Mouse (Mus musculus) CH12.LX (cell line): ENCODE results near the gene Krtap4-16. TPM values are rescaled to one million over a fixed set of nuclear protein-coding genes. Genes with fewer than 3 reads are reported as not detected.
"Not testable (repeated sequence)": the region's sequence is repeated elsewhere in the genome, so short reads cannot be mapped to it uniquely, and the experiment has no call there.

ENCODE experiments used
- DNase-seq: peaks from one replicate; pipeline ENCODE4 v3.0.0-alpha.2; 2013; ENCODE audit errors: extremely low read depth
- H3K27ac ChIP-seq: 2 replicates; pipeline ENCODE4 v1.5.1; 2012; ENCODE audit warnings: low read depth, mild to moderate bottlenecking, control low read depth, moderate library complexity; ENCODE audit not compliant: insufficient read depth
- H3K27me3 ChIP-seq: replicated peaks from 2 replicates; pipeline ENCODE3; 2012; ENCODE audit warnings: inconsistent platforms
- H3K36me3 ChIP-seq, 2 experiments: replicated peaks in 1 of 2; 2 replicates each; pipeline versions ENCODE3 to v1.6.1; 2012; ENCODE audit warnings: inconsistent platforms in 1 of 2, low read length in 1 of 2, mild to moderate bottlenecking in 1 of 2, mixed read lengths in 1 of 2, moderate library complexity in 1 of 2; ENCODE audit not compliant: control insufficient read depth in 1 of 2, insufficient read depth in 1 of 2
- H3K4me1 ChIP-seq, 2 experiments: 2 replicates each; pipeline ENCODE4 v1.6.1; 2012; ENCODE audit warnings: inconsistent platforms in 1 of 2, moderate library complexity in 1 of 2; ENCODE audit not compliant: insufficient read depth in 2 of 2, control insufficient read depth in 1 of 2
- H3K4me2 ChIP-seq: 2 replicates; pipeline ENCODE4 v1.6.1; 2012; ENCODE audit warnings: low read depth, mild to moderate bottlenecking, control low read depth; ENCODE audit not compliant: poor library complexity, insufficient read depth, severe bottlenecking
- H3K4me3 ChIP-seq, 3 experiments: fragments of 150-350 bp in 1 of 3; sonication (generic) in 1 of 3; replicated peaks in 1 of 3; 2 replicates each; pipeline versions ENCODE3 to v1.5.1; 2011 to 2012; ENCODE audit warnings: low read depth in 2 of 3, low read length in 2 of 3, mild to moderate bottlenecking in 2 of 3, moderate library complexity in 2 of 3, control low read depth in 1 of 3, improper control_type of control experiment in 1 of 3, inconsistent platforms in 1 of 3, mixed read lengths in 1 of 3; ENCODE audit not compliant: poor library complexity in 1 of 3
- H3K79me2 ChIP-seq: replicated peaks from 2 replicates; pipeline ENCODE4 v1.6.1; 2012; ENCODE audit warnings: mild to moderate bottlenecking, moderate library complexity; ENCODE audit not compliant: control insufficient read depth, poor library complexity, insufficient read depth, severe bottlenecking; ENCODE audit errors: extremely low read depth
- H3K9ac ChIP-seq: 2 replicates; pipeline ENCODE4 v1.6.1; 2012; ENCODE audit warnings: low read depth, mild to moderate bottlenecking, control low read depth, moderate library complexity; ENCODE audit not compliant: insufficient read depth
- H3K9me3 ChIP-seq: replicated peaks from 2 replicates; pipeline ENCODE3; 2012; ENCODE audit warnings: low read length, inconsistent platforms, mixed read lengths
- BHLHE40 ChIP-seq: IDR thresholded peaks from 2 replicates; pipeline ENCODE4 v1.6.1; 2011; ENCODE audit warnings: mild to moderate bottlenecking, low read depth, low read length, improper control_type of control experiment
- CHD2 ChIP-seq: IDR thresholded peaks from 2 replicates; pipeline ENCODE4 v1.6.1; 2011; ENCODE audit warnings: low read length, improper control_type of control experiment
- EP300 ChIP-seq: IDR thresholded peaks from 2 replicates; pipeline ENCODE4 v1.6.1; 2011; ENCODE audit warnings: low read length, improper control_type of control experiment
- HCFC1 ChIP-seq: IDR thresholded peaks from 2 replicates; pipeline ENCODE4 v1.6.1; 2012; ENCODE audit warnings: low read depth, mild to moderate bottlenecking, inconsistent platforms, low read length, improper control_type of control experiment
- IRF4 ChIP-seq: IDR thresholded peaks from 2 replicates; pipeline ENCODE4 v1.6.1; 2014; ENCODE audit warnings: low read depth, mild to moderate bottlenecking, inconsistent platforms, low read length, improper control_type of control experiment
- JUN ChIP-seq: IDR thresholded peaks from 2 replicates; pipeline ENCODE4 v1.6.1; 2011; ENCODE audit warnings: low read depth, mild to moderate bottlenecking, low read length, improper control_type of control experiment, moderate library complexity; ENCODE audit not compliant: insufficient read depth
- JUND ChIP-seq: conservative IDR thresholded peaks from 2 replicates; pipeline ENCODE4 v1.6.1; 2011; ENCODE audit warnings: low read depth, low read length, improper control_type of control experiment
- KAT2A ChIP-seq: IDR thresholded peaks from 2 replicates; pipeline ENCODE4 v1.6.1; 2012; ENCODE audit warnings: low read length, improper control_type of control experiment, inconsistent platforms; ENCODE audit not compliant: insufficient replicate concordance
- MAX ChIP-seq: IDR thresholded peaks from 2 replicates; pipeline ENCODE4 v1.6.1; 2011; ENCODE audit warnings: low read length, improper control_type of control experiment
- MEF2A ChIP-seq: IDR thresholded peaks from 2 replicates; pipeline ENCODE4 v1.6.1; 2014; ENCODE audit warnings: low read depth, mild to moderate bottlenecking, inconsistent platforms, low read length, improper control_type of control experiment, borderline replicate concordance
- MXI1 ChIP-seq: IDR thresholded peaks from 2 replicates; pipeline ENCODE4 v1.6.1; 2011; ENCODE audit warnings: mild to moderate bottlenecking, low read depth, low read length, improper control_type of control experiment
- MYC ChIP-seq: IDR thresholded peaks from 2 replicates; pipeline ENCODE4 v1.6.1; 2011; ENCODE audit warnings: low read depth, mild to moderate bottlenecking, improper control_type of control experiment, low read length
- NELFE ChIP-seq: IDR thresholded peaks from 2 replicates; pipeline ENCODE4 v1.6.1; 2011; ENCODE audit warnings: low read depth, low read length, improper control_type of control experiment
- NRF1 ChIP-seq: IDR thresholded peaks from 2 replicates; pipeline ENCODE4 v1.6.1; 2014; ENCODE audit warnings: low read depth, mild to moderate bottlenecking, inconsistent platforms, low read length, improper control_type of control experiment, moderate library complexity
- SMC3 ChIP-seq: IDR thresholded peaks from 2 replicates; pipeline ENCODE4 v1.6.1; 2011; ENCODE audit warnings: low read depth, low read length, improper control_type of control experiment
- TBP ChIP-seq: conservative IDR thresholded peaks from 2 replicates; pipeline ENCODE4 v1.6.1; 2011; ENCODE audit warnings: low read depth, low read length, improper control_type of control experiment
- TCF12 ChIP-seq: IDR thresholded peaks from 2 replicates; pipeline ENCODE4 v1.6.1; 2014; ENCODE audit warnings: low read depth, mild to moderate bottlenecking, inconsistent platforms, low read length, improper control_type of control experiment
- ZC3H11A ChIP-seq: IDR thresholded peaks from 2 replicates; pipeline ENCODE4 v1.6.1; 2012; ENCODE audit warnings: low read depth, mild to moderate bottlenecking, inconsistent platforms, low read length, improper control_type of control experiment
- ZMIZ1 ChIP-seq: IDR thresholded peaks from 2 replicates; pipeline ENCODE4 v1.6.1; 2012; ENCODE audit warnings: low read depth, mild to moderate bottlenecking, inconsistent platforms, low read length, improper control_type of control experiment
- ZNF384 ChIP-seq: IDR thresholded peaks from 2 replicates; pipeline ENCODE4 v1.6.1; 2012; ENCODE audit warnings: low read depth, low read length, improper control_type of control experiment, inconsistent platforms
- dilution Hi-C: fragments of 300-500 bp; cut with MboI; formaldehyde crosslinking; loops from 2 replicates; pipeline ENCODE4 v1.14.3; 2020; ENCODE audit warnings: low sequenced_read_pairs; ENCODE audit not compliant: extremely low pct_unique_long_range_greater_than_20kb, extremely low pct_ligation_motif_present
- in situ Hi-C: fragments of 300-500 bp; cut with MboI; formaldehyde crosslinking; loops from 3 replicates; pipeline ENCODE4 v1.14.3; 2019; ENCODE audit warnings: low sequenced_read_pairs, low pct_ligation_motif_present, low pct_unique_long_range_greater_than_20kb, mixed read lengths
- polyA plus RNA-seq: library from polyadenylated mRNA; unstranded; fragments of >175 nt; gene quantifications from 2 replicates; pipeline ENCODE4 v1.2.1, GENCODE M21; 2012; ENCODE audit warnings: low read depth; ENCODE audit not compliant: insufficient read length
- total RNA-seq, 2 experiments: library from RNA; depleted of rRNA; stranded (reverse); fragments of 300-350 nt in 1 of 2; fragments of >200 nt in 1 of 2; gene quantifications; 2 replicates each; pipeline ENCODE4 v1.2.3; 2012 to 2014

Gene Krtap4-16
- total RNA-seq (2012; rRNA removed) (not detected in 2 replicates), total RNA-seq (2014; rRNA removed) (not detected in 2 replicates), polyA plus RNA-seq (not detected in 2 replicates)

DNA sequence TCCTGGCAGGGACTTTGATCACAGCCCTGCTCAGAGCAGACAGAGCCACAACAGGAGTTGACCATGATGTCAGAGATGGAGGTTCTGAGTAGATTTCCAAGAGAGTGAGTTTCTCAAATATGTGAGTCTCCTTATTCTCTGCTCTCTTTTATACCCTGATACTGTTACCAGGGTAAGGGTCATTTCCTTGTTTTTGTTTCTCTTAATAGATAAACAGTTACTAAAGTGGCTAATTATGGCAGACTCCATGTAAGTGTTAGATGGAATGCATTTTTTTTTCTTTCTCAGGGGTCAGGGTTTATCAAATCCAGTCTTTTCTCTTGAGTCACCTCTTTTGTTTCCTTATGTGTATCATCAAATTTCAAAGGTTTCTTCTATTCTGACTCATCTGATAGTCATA lies at the start of gene Krtap4-16:
TSS of gene Krtap4-16 (minus strand) at position 101 of the 400 bp plus-strand sequence.
- peaks cover 3% of the 10 kb centered on the region for H3K9me3 ChIP-seq
- no peak within 1 kb of the TSS for H3K9ac ChIP-seq
- DNase-seq, result no peak
- H3K27me3 ChIP-seq, result peaks cover 74% of the 10 kb centered on the region
- dilution Hi-C loops, result no loop called here
- TF ChIP-seq BHLHE40, result no peak
- TF ChIP-seq SMC3, result no peak
- TF ChIP-seq NELFE, result no peak
- no peak for TF ChIP-seq IRF4
- no peak for TF ChIP-seq JUND
- TF ChIP-seq MEF2A, result no peak
- TF ChIP-seq MXI1, result no peak
- TF ChIP-seq EP300, result no peak
- TF ChIP-seq KAT2A, result no peak
- TF ChIP-seq MYC, result no peak
- no peak for TF ChIP-seq ZNF384
- no peak for TF ChIP-seq MAX
- no peak for TF ChIP-seq CHD2
- no peak for TF ChIP-seq JUN
- no peak for TF ChIP-seq TCF12
- TF ChIP-seq ZMIZ1, result no peak
- no peak for TF ChIP-seq TBP
- TF ChIP-seq ZC3H11A, result no peak
- TF ChIP-seq NRF1, result no peak
- no peak for TF ChIP-seq HCFC1
- TF ChIP-seq, all 38 proteins: peak for 0
- Histone ChIP-seq H3K36me3 (no peaks in the 10 kb centered on the region), H3K4me3 (no peak within 1 kb of the TSS), H3K4me2 (no peak within 1 kb of the TSS), H3K4me1 (no peaks in the 10 kb centered on the region), H3K27ac (no peak within 1 kb of the TSS), H3K79me2 (no peaks in the 10 kb centered on the region)
- in situ Hi-C loops, result no loop called here

DNA sequence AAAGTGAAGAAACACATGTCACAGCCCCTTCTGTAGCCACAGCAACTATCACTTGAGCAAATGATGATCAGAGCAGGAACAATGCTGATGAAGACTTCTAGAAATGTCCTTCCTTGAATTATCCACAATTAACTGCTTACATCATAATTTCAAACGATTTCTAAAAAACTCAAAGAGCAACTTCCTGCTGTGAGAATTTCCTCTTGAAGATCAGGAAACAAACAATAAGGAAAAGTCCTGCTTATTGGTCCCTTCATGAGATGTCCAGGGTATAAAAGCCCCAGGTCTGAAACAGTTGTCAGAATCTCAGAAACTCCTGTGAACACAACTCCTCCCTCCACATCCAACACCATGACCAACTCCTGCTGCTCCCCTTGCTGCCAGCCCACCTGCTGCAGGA lies 27.5 kb upstream of the Krtap4-16 start, which contains the start of gene Gm11567:
TSS of gene Gm11567 (plus strand) at position 301 of the 400 bp plus-strand sequence.
- dilution Hi-C loops, H3K4me3 ChIP-seq, H3K27ac ChIP-seq, H3K79me2 ChIP-seq, DNase-seq, H3K9me3 ChIP-seq, H3K4me1 ChIP-seq, H3K36me3 ChIP-seq, H3K4me2 ChIP-seq, in situ Hi-C loops, H3K9ac ChIP-seq: not testable (repeated sequence)
- peaks cover 68% of the 10 kb centered on the region for H3K27me3 ChIP-seq

DNA sequence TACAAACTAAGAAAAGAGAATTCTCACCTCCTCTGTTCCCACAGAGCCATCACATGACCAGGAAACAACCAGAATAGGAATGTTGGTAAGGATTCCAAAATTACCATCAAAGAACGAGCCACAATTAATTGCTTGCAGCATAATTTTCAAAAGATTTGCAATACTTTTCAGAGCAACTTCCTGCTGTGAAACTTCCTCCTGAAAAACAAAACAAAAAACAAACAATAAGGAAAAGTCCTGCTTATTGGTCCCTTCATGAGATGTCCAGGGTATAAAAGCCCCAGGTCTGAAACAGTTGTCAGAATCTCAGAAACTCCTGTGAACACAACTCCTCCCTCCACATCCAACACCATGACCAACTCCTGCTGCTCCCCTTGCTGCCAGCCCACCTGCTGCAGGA lies 21.7 kb upstream of the Krtap4-16 start, which contains the start of gene Krtap9-1:
TSS of gene Krtap9-1 (plus strand) at position 301 of the 400 bp plus-strand sequence.
- dilution Hi-C loops, DNase-seq: not testable (repeated sequence)

DNA sequence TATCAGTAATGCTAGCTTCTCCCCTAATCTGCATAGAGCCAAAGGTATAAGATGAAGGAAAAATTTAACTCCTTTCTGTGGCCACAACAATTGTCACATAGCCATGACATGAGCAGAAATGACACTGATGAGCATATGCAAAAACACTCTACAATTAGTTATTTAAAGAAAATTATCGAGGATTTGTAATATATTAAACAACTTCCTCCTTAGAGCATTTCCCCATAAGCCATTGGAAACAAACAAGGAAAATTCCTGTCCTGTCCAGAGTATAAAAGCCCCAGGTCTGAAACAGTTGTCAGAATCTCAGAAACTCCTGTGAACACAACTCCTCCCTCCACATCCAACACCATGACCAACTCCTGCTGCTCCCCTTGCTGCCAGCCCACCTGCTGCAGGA lies 12.8 kb upstream of the Krtap4-16 start, which contains the start of gene Gm11559:
TSS of gene Gm11559 (plus strand) at position 301 of the 400 bp plus-strand sequence.
- H3K27ac ChIP-seq, H3K4me1 ChIP-seq, H3K9ac ChIP-seq, H3K4me2 ChIP-seq, H3K4me3 ChIP-seq, H3K36me3 ChIP-seq, H3K79me2 ChIP-seq, dilution Hi-C loops, H3K9me3 ChIP-seq, DNase-seq, in situ Hi-C loops: not testable (repeated sequence)
- H3K27me3 ChIP-seq, result peaks cover 61% of the 10 kb centered on the region

More for the DNA sequence above, 21.7 kb upstream of the Krtap4-16 start, which contains the start of gene Krtap9-1:
- H3K4me2 ChIP-seq, H3K9me3 ChIP-seq, H3K36me3 ChIP-seq, in situ Hi-C loops, H3K27ac ChIP-seq, H3K79me2 ChIP-seq, H3K4me3 ChIP-seq, H3K4me1 ChIP-seq, H3K9ac ChIP-seq: not testable (repeated sequence)
- H3K27me3 ChIP-seq, result peaks cover 65% of the 10 kb centered on the region
